Mouse (Mus musculus) neural tube, embryonic 15.5 days (tissue): ENCODE measurements around the gene Gnaq. TPM values are rescaled to one million over a fixed set of nuclear protein-coding genes. Genes with fewer than 3 reads are reported as not detected.
A peak's percentile ranks its signal among the peaks of the same experiment; 100 is the strongest.

ENCODE experiments used
- ATAC-seq: fragments of 200-750 bp; cut with Nextera tagmentation; 2 replicates; pipeline ENCODE4 v1.8.0; 2017; ENCODE audit warnings: mild to moderate bottlenecking, moderate TSS enrichment, moderate library complexity; ENCODE audit not compliant: low FRiP score
- H3K27ac ChIP-seq: fragments of 300-500 bp; sonication (generic); replicated peaks from 2 replicates; pipeline ENCODE4 v1.5.1; 2015; ENCODE audit warnings: mild to moderate bottlenecking, inconsistent platforms
- H3K27me3 ChIP-seq: fragments of 300-500 bp; sonication (generic); replicated peaks from 2 replicates; pipeline ENCODE4 v1.6.1; 2015; ENCODE audit warnings: inconsistent platforms
- H3K36me3 ChIP-seq: fragments of 300-500 bp; sonication (generic); 2 replicates; pipeline ENCODE4 v1.6.1; 2015; ENCODE audit warnings: inconsistent platforms
- H3K4me1 ChIP-seq: fragments of 300-500 bp; sonication (generic); 2 replicates; pipeline ENCODE4 v1.6.1; 2015; ENCODE audit warnings: inconsistent platforms
- H3K4me2 ChIP-seq: fragments of 300-500 bp; sonication (generic); 2 replicates; pipeline ENCODE4 v1.6.1; 2015; ENCODE audit warnings: inconsistent platforms, mild to moderate bottlenecking, moderate library complexity
- H3K4me3 ChIP-seq: fragments of 300-500 bp; sonication (generic); replicated peaks from 2 replicates; pipeline ENCODE4 v1.5.1; 2015; ENCODE audit warnings: mild to moderate bottlenecking, inconsistent platforms
- H3K9ac ChIP-seq: fragments of 300-500 bp; sonication (generic); replicated peaks from 2 replicates; pipeline ENCODE4 v1.6.1; 2015; ENCODE audit warnings: mild to moderate bottlenecking, inconsistent platforms
- H3K9me3 ChIP-seq: fragments of 300-500 bp; sonication (generic); replicated peaks from 2 replicates; pipeline ENCODE4 v1.6.1; 2016; ENCODE audit warnings: inconsistent platforms
- WGBS: fragments of 180-500 bp; shearing (Covaris S2); methylation state at CpG from one replicate; pipeline ENCODE4 v1.1.7; 2015; ENCODE audit warnings: mixed read lengths; 5-methylcytosine and 5-hydroxymethylcytosine counted together
- polyA plus RNA-seq: library from polyadenylated mRNA; unstranded; fragments of >200 nt; fragmentation: Nextera tagmentation; extraction: Ambion mirVana; gene quantifications from 2 replicates; pipeline ENCODE4 v1.2.1, GENCODE M21; 2015

Gnaq gene
- polyA plus RNA-seq, 1 experiment from 2014 or later: 110 TPM

- Histone ChIP-seq H3K36me3 (no peaks in the 10 kb centered on the region), H3K4me2 (no peak overlapping the region), H3K9me3 (no peaks in the 10 kb centered on the region), H3K27ac (no peak overlapping the region), H3K4me3 (no peak overlapping the region), H3K27me3 (no peaks in the 10 kb centered on the region), H3K9ac (no peak overlapping the region), H3K4me1 (no peaks in the 10 kb centered on the region)
- ATAC-seq: no peak
- 90% methylated on average over 3 of the region's 3 CpGs for WGBS
These were observed 214.4 kb downstream of the Gnaq start for GRCm38 (mm10) chr19:16347037-16347436.

- no peak overlapping the region for H3K27ac ChIP-seq
- no peaks in the 10 kb centered on the region for H3K9me3 ChIP-seq
- H3K4me2 ChIP-seq: no peak overlapping the region
- no peak overlapping the region for H3K4me3 ChIP-seq
- no peak for ATAC-seq
- H3K4me1 ChIP-seq: peaks cover 25% of the 10 kb centered on the region
- no peaks in the 10 kb centered on the region for H3K36me3 ChIP-seq
- H3K27me3 ChIP-seq: no peaks in the 10 kb centered on the region
- no peak overlapping the region for H3K9ac ChIP-seq
These were observed 221.1 kb downstream of the Gnaq start for GRCm38 (mm10) chr19:16353701-16354136.

DNA sequence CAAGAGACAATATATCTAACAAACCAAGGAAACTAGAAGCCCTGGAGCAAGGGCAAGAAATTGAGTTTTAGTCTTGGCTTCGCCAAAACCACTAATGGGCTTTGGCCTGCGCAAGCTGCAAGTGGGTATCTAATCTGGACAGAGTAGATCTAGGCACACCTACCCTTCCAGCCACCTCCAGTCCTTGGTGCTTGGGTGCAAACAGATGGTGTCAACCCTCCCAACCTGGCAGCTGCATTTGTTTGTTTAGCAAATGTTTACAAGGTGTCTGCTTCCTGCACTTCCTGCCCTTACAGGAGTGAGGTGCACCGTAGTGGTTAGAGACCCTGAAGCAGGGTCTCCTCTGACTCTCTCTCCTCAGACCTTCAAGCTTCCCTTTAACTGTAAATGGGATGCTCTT lies 225.5 kb downstream of the Gnaq start:
- Histone ChIP-seq H3K27ac (no peak overlapping the region), H3K9ac (no peak overlapping the region)
- ATAC-seq: no peak

DNA sequence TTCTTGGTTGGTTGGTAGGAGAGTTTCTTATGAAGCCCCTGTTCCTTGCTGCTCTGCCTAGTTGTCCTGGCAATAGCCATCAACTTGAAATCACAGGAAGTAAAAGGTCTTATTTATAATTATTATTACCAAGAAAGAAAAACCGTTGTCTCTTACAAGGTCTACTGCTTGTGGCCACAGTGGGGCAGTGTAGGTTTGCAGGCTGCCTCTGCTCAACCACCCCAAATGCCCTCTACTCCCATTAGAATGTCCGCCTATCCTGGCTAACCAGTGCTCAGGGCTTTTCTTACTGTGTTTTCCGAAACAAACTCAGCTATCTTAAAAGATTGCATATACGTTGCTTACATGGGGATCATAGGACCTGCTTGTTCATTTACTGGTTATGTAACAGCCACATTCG lies 226.3 kb downstream of the Gnaq start:
- Histone ChIP-seq H3K9me3 (no peaks in the 10 kb centered on the region), H3K27me3 (no peaks in the 10 kb centered on the region), H3K27ac (no peak overlapping the region), H3K4me3 (no peak overlapping the region), H3K9ac (no peak overlapping the region), H3K4me2 (no peak overlapping the region), H3K4me1 (peaks cover 25% of the 10 kb centered on the region), H3K36me3 (peaks cover 3% of the 10 kb centered on the region; the same call in 1 of the 2 replicates)
- peak; percentile 48; the same call in 1 of the 2 replicates for ATAC-seq
- WGBS: 66% methylated on average over 5 of the region's 5 CpGs

More for the DNA sequence above, 225.5 kb downstream of the Gnaq start:
- Histone ChIP-seq H3K4me2 (no peak overlapping the region), H3K4me3 (no peak overlapping the region), H3K36me3 (peaks cover 3% of the 10 kb centered on the region; the same call in 1 of the 2 replicates), H3K9me3 (no peaks in the 10 kb centered on the region), H3K4me1 (peaks cover 27% of the 10 kb centered on the region), H3K27me3 (no peaks in the 10 kb centered on the region)
- WGBS: 84% methylated on average over 3 of the region's 3 CpGs

- 0 out of 2 replicates have a peak overlapping the region, but pooled peaks have one; percentile 33 for H3K27ac ChIP-seq
- H3K4me3 ChIP-seq: no peak overlapping the region
- H3K36me3 ChIP-seq: peaks cover 3% of the 10 kb centered on the region; the same call in 1 of the 2 replicates
- 82% methylated on average over 7 of the region's 7 CpGs for WGBS
- H3K9ac ChIP-seq: no peak overlapping the region
- no peaks in the 10 kb centered on the region for H3K27me3 ChIP-seq
- no peak for ATAC-seq
- no peaks in the 10 kb centered on the region for H3K9me3 ChIP-seq
- H3K4me1 ChIP-seq: peaks cover 14% of the 10 kb centered on the region
- H3K4me2 ChIP-seq: no peak overlapping the region
These were observed 233.9 kb downstream of the Gnaq start for GRCm38 (mm10) chr19:16366465-16367063.

- Histone ChIP-seq H3K4me1 (peaks cover 15% of the 10 kb centered on the region), H3K36me3 (no peaks in the 10 kb centered on the region), H3K27me3 (no peaks in the 10 kb centered on the region), H3K4me3 (no peak overlapping the region), H3K27ac (peak overlapping the region; percentile 33), H3K4me2 (no peak overlapping the region), H3K9me3 (no peaks in the 10 kb centered on the region), H3K9ac (no peak overlapping the region)
- WGBS: 61% methylated on average over 10 of the region's 10 CpGs
- ATAC-seq: 0 out of 2 replicates have a peak, but pooled peaks have one; percentile 26
These were observed 234.6 kb downstream of the Gnaq start for GRCm38 (mm10) chr19:16367218-16367617.

- Histone ChIP-seq H3K9ac (no peak overlapping the region), H3K4me2 (no peak overlapping the region), H3K4me3 (no peak overlapping the region), H3K27ac (no peak overlapping the region), H3K9me3 (no peaks in the 10 kb centered on the region), H3K27me3 (no peaks in the 10 kb centered on the region), H3K4me1 (peaks cover 39% of the 10 kb centered on the region), H3K36me3 (no peaks in the 10 kb centered on the region)
- WGBS: 76% methylated on average over 2 of the region's 2 CpGs
- ATAC-seq: no peak
These were observed 239.0 kb downstream of the Gnaq start for GRCm38 (mm10) chr19:16371680-16372079.

DNA sequence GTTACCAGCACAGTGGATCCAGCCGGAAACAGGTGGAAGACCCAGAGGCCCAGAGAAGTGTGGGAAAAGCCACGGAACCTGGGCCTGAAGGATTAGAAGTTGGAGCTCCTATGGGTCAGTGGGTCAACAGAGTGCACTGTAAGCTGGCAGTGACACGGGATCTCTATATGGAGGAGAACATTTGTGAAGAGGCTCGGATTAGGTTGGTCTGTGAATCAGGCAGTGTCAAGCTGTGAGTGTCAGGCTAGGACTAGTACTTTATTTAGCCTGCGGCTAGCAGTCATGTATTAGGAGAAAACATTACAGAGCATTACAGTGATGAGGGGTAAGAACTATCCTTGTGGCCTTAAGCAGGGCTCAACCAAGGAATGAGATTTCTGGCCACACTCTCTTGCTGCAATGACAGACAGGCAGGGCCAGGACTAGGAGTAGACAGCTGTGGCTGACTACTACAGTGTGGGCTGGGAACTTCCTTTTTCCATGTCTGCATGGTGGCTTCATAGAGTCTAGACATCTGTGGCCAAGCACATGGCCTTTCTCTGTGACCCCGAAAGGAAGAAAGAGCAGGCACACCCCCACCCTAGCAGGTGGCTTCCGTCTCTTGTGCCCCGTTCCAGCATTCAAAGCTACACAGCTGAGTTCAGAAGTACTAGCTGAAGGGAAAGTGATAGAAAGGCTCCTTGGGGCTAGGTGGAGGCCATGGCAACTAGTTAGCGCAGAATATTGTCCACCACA lies 240.3 kb downstream of the Gnaq start:
- 0 out of 2 replicates have a peak overlapping the region, but pooled peaks have one; percentile 34 for H3K27ac ChIP-seq
- no peaks in the 10 kb centered on the region for H3K9me3 ChIP-seq
- H3K36me3 ChIP-seq: 0 out of 2 replicates have a peak, but pooled peaks cover 2% of the 10 kb centered on the region
- H3K4me1 ChIP-seq: peaks cover 32% of the 10 kb centered on the region
- H3K4me3 ChIP-seq: no peak overlapping the region
- H3K9ac ChIP-seq: no peak overlapping the region
- WGBS: 57% methylated on average over 9 of the region's 9 CpGs
- no peak for ATAC-seq
- no peak overlapping the region for H3K4me2 ChIP-seq
- H3K27me3 ChIP-seq: no peaks in the 10 kb centered on the region

DNA sequence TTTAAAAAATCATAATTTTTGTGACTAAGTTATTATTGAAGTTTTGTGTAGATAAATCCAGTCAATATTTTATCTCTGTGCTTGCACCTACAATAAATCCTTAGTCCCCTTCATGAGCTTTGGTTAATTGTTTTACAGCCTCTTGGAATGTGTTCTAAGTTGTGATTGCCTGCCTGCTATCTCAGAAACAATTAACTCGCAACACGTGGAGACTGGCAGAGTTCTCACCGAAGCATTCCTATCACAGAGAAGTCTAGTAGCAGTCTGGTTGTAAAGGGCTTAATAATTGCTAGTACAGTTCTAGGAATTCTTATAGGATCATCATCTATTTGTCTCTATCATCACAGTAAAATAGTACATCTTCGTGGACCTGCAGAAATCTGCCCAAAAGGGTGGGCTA lies 243.2 kb downstream of the Gnaq start:
- H3K27me3 ChIP-seq: no peaks in the 10 kb centered on the region
- 0 out of 2 replicates have a peak, but pooled peaks cover 21% of the 10 kb centered on the region for H3K36me3 ChIP-seq
- ATAC-seq: no peak
- 19% methylated on average over 4 of the region's 4 CpGs for WGBS
- H3K4me1 ChIP-seq: peaks cover 26% of the 10 kb centered on the region
- no peak overlapping the region for H3K4me3 ChIP-seq
- H3K27ac ChIP-seq: no peak overlapping the region
- H3K9ac ChIP-seq: no peak overlapping the region
- no peaks in the 10 kb centered on the region for H3K9me3 ChIP-seq
- H3K4me2 ChIP-seq: no peak overlapping the region

DNA sequence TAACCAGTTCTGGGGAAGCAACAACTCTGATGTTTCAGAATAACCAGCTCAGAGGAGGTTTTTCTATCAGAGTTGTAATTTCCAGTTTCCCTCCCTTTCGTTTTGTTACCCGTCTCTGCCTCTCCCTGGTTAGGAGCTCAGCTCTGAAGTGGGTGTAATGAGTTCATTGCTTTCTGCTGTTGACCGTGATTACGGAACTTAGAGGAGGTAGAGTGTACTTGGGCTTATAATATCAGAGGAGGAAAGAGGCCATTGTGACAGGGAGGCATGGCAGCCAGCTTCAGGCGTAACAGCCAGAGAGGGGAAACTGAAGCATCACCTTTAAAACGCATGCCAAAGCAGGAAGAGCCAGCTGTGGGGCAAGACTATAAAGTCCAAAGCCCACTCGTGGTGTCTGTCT lies 245.9 kb downstream of the Gnaq start:
- H3K4me2 ChIP-seq: no peak overlapping the region
- 78% methylated on average over 7 of the region's 7 CpGs for WGBS
- H3K9ac ChIP-seq: no peak overlapping the region
- no peak overlapping the region for H3K4me3 ChIP-seq
- peaks cover 24% of the 10 kb centered on the region for H3K4me1 ChIP-seq
- 0 out of 2 replicates have a peak, but pooled peaks cover 21% of the 10 kb centered on the region for H3K36me3 ChIP-seq
- ATAC-seq: no peak
- no peaks in the 10 kb centered on the region for H3K9me3 ChIP-seq
- no peaks in the 10 kb centered on the region for H3K27me3 ChIP-seq
- no peak overlapping the region for H3K27ac ChIP-seq

- 93% methylated on average over 8 of the region's 8 CpGs for WGBS
- Histone ChIP-seq H3K4me2 (no peak overlapping the region), H3K4me1 (peaks cover 20% of the 10 kb centered on the region), H3K9me3 (no peaks in the 10 kb centered on the region), H3K4me3 (no peak overlapping the region), H3K36me3 (0 out of 2 replicates have a peak, but pooled peaks cover 21% of the 10 kb centered on the region), H3K27me3 (no peaks in the 10 kb centered on the region), H3K27ac (no peak overlapping the region), H3K9ac (no peak overlapping the region)
- no peak for ATAC-seq
These were observed 247.1 kb downstream of the Gnaq start for GRCm38 (mm10) chr19:16379687-16380086.

- Histone ChIP-seq H3K4me3 (no peak overlapping the region), H3K36me3 (0 out of 2 replicates have a peak, but pooled peaks cover 20% of the 10 kb centered on the region), H3K4me1 (peaks cover 28% of the 10 kb centered on the region), H3K27ac (peak overlapping the region; percentile 37; the same call in 1 of the 2 replicates), H3K27me3 (no peaks in the 10 kb centered on the region), H3K9me3 (no peaks in the 10 kb centered on the region), H3K9ac (no peak overlapping the region), H3K4me2 (no peak overlapping the region)
- no peak for ATAC-seq
- WGBS: 82% methylated on average over 2 of the region's 2 CpGs
These were observed 249.8 kb downstream of the Gnaq start for GRCm38 (mm10) chr19:16382392-16382791.
